Mouse (Mus musculus): ENCODE measurements around the gene Tmc7. TPM values are rescaled to one million over a fixed set of nuclear protein-coding genes. Genes with fewer than 3 reads are reported as not detected.

Gene Tmc7
- polyA plus RNA-seq (2014; fragmentation: Nextera tagmentation; extraction: Ambion mirVana), result 6.9 and 7.6 TPM in 2 replicates

- Histone ChIP-seq H3K9ac (ENCODE audit: low read length) (peak within 1 kb of the TSS; percentile 90), H3K4me2 (ENCODE audit: low read length) (peak within 1 kb of the TSS; percentile 68), H3K27me3 (replicated peaks; ENCODE audit: control insufficient read depth, insufficient read depth, low read length) (no peaks in the 10 kb centered on the region), H3K9me3 (replicated peaks; ENCODE audit: control insufficient read depth, low read length) (no peaks in the 10 kb centered on the region), H3K4me1 (ENCODE audit: control insufficient read depth, insufficient read depth, low read length) (peaks cover 14% of the 10 kb centered on the region), H3K4me3 (ENCODE audit: low read depth, low read length) (peak within 1 kb of the TSS; percentile 65), H3K36me3 (ENCODE audit: control insufficient read depth, insufficient read depth, low read length) (peaks cover 10% of the 10 kb centered on the region; the same call in 1 of the 2 replicates), H3K27ac (ENCODE audit: low read depth, low read length) (peak within 1 kb of the TSS; percentile 77)
- ATAC-seq (peak; percentile 92), DNase-seq (ENCODE audit: low spot score) (peak; percentile 89)
- WGBS, result under 1% methylated on average over 49 of the region's 51 CpGs
Observed at GRCm38 (mm10) chr7:118584257-118584907, at the start of gene Tmc7. Gene Tmc7, minus strand, starts transcription at chr7:118584736.

- 80% methylated on average over 7 of the region's 7 CpGs for WGBS
- no peak overlapping the region for H3K9ac ChIP-seq (ENCODE audit: low read length)
- no peak for ATAC-seq
- no peak overlapping the region for H3K4me2 ChIP-seq (ENCODE audit: low read length)
- H3K4me1 ChIP-seq (ENCODE audit: control insufficient read depth, insufficient read depth, low read length), result no peaks in the 10 kb centered on the region
- H3K36me3 ChIP-seq (ENCODE audit: control insufficient read depth, insufficient read depth, low read length), result no peaks in the 10 kb centered on the region
- no peaks in the 10 kb centered on the region for H3K9me3 ChIP-seq (replicated peaks; ENCODE audit: control insufficient read depth, low read length)
- no peak overlapping the region for H3K4me3 ChIP-seq (ENCODE audit: low read depth, low read length)
- DNase-seq (ENCODE audit: low spot score), result no peak
- H3K27me3 ChIP-seq (replicated peaks; ENCODE audit: control insufficient read depth, insufficient read depth, low read length), result no peaks in the 10 kb centered on the region
- no peak overlapping the region for H3K27ac ChIP-seq (ENCODE audit: low read depth, low read length)
Observed at GRCm38 (mm10) chr7:118633951-118634350, 49.4 kb upstream of the Tmc7 start.

GRCm38 (mm10) chr7:118633094-118633493, 48.6 kb upstream of the Tmc7 start:
- no peaks in the 10 kb centered on the region for H3K36me3 ChIP-seq (ENCODE audit: control insufficient read depth, insufficient read depth, low read length)
- no peak overlapping the region for H3K9ac ChIP-seq (ENCODE audit: low read length)
- H3K27ac ChIP-seq (ENCODE audit: low read depth, low read length), result no peak overlapping the region
- no peak overlapping the region for H3K4me3 ChIP-seq (ENCODE audit: low read depth, low read length)
- ATAC-seq, result no peak
- no peaks in the 10 kb centered on the region for H3K4me1 ChIP-seq (ENCODE audit: control insufficient read depth, insufficient read depth, low read length)
- no peaks in the 10 kb centered on the region for H3K9me3 ChIP-seq (replicated peaks; ENCODE audit: control insufficient read depth, low read length)
- H3K4me2 ChIP-seq (ENCODE audit: low read length), result no peak overlapping the region
- no peak for DNase-seq (ENCODE audit: low spot score)
- WGBS, result 89% methylated on average over 9 of the region's 9 CpGs
- H3K27me3 ChIP-seq (replicated peaks; ENCODE audit: control insufficient read depth, insufficient read depth, low read length), result no peaks in the 10 kb centered on the region

- no peak for ATAC-seq
Observed at GRCm38 (mm10) chr7:118627550-118628298, 43.2 kb upstream of the Tmc7 start.

GRCm38 (mm10) chr7:118621094-118621493, 36.6 kb upstream of the Tmc7 start:
- no peak for DNase-seq (ENCODE audit: low spot score)
- Histone ChIP-seq H3K4me3 (ENCODE audit: low read depth, low read length) (no peak overlapping the region), H3K4me1 (ENCODE audit: control insufficient read depth, insufficient read depth, low read length) (no peaks in the 10 kb centered on the region), H3K27ac (ENCODE audit: low read depth, low read length) (no peak overlapping the region), H3K9me3 (replicated peaks; ENCODE audit: control insufficient read depth, low read length) (no peaks in the 10 kb centered on the region), H3K4me2 (ENCODE audit: low read length) (no peak overlapping the region), H3K27me3 (replicated peaks; ENCODE audit: control insufficient read depth, insufficient read depth, low read length) (no peaks in the 10 kb centered on the region), H3K36me3 (ENCODE audit: control insufficient read depth, insufficient read depth, low read length) (no peaks in the 10 kb centered on the region), H3K9ac (ENCODE audit: low read length) (no peak overlapping the region)
- 78% methylated on average over 6 of the region's 6 CpGs for WGBS
- ATAC-seq, result no peak

More at GRCm38 (mm10) chr7:118627550-118628298, 43.2 kb upstream of the Tmc7 start:
- Histone ChIP-seq H3K4me3 (ENCODE audit: low read depth, low read length) (no peak overlapping the region), H3K4me1 (ENCODE audit: control insufficient read depth, insufficient read depth, low read length) (no peaks in the 10 kb centered on the region), H3K27me3 (replicated peaks; ENCODE audit: control insufficient read depth, insufficient read depth, low read length) (no peaks in the 10 kb centered on the region), H3K9me3 (replicated peaks; ENCODE audit: control insufficient read depth, low read length) (no peaks in the 10 kb centered on the region), H3K36me3 (ENCODE audit: control insufficient read depth, insufficient read depth, low read length) (no peaks in the 10 kb centered on the region), H3K27ac (ENCODE audit: low read depth, low read length) (no peak overlapping the region), H3K9ac (ENCODE audit: low read length) (no peak overlapping the region), H3K4me2 (ENCODE audit: low read length) (no peak overlapping the region)
- no peak for DNase-seq (ENCODE audit: low spot score)
- WGBS, result 83% methylated on average over 13 of the region's 13 CpGs

GRCm38 (mm10) chr7:118620243-118620906, 35.8 kb upstream of the Tmc7 start:
- WGBS, result 98% methylated on average over 7 of the region's 7 CpGs
- Histone ChIP-seq H3K4me1 (ENCODE audit: control insufficient read depth, insufficient read depth, low read length) (no peaks in the 10 kb centered on the region), H3K27ac (ENCODE audit: low read depth, low read length) (no peak overlapping the region), H3K9me3 (replicated peaks; ENCODE audit: control insufficient read depth, low read length) (no peaks in the 10 kb centered on the region), H3K36me3 (ENCODE audit: control insufficient read depth, insufficient read depth, low read length) (no peaks in the 10 kb centered on the region), H3K27me3 (replicated peaks; ENCODE audit: control insufficient read depth, insufficient read depth, low read length) (no peaks in the 10 kb centered on the region), H3K4me3 (ENCODE audit: low read depth, low read length) (no peak overlapping the region), H3K9ac (ENCODE audit: low read length) (no peak overlapping the region), H3K4me2 (ENCODE audit: low read length) (no peak overlapping the region)
- DNase-seq (ENCODE audit: low spot score), result no peak
- ATAC-seq, result no peak

- no peak overlapping the region for H3K4me3 ChIP-seq (ENCODE audit: low read depth, low read length)
- H3K27ac ChIP-seq (ENCODE audit: low read depth, low read length), result no peak overlapping the region
- H3K9me3 ChIP-seq (replicated peaks; ENCODE audit: control insufficient read depth, low read length), result no peaks in the 10 kb centered on the region
- H3K9ac ChIP-seq (ENCODE audit: low read length), result no peak overlapping the region
- H3K27me3 ChIP-seq (replicated peaks; ENCODE audit: control insufficient read depth, insufficient read depth, low read length), result no peaks in the 10 kb centered on the region
- DNase-seq (ENCODE audit: low spot score) (no peak), ATAC-seq (no peak)
- no peaks in the 10 kb centered on the region for H3K36me3 ChIP-seq (ENCODE audit: control insufficient read depth, insufficient read depth, low read length)
- no peak overlapping the region for H3K4me2 ChIP-seq (ENCODE audit: low read length)
- 0 out of 2 replicates have a peak, but pooled peaks cover 2% of the 10 kb centered on the region for H3K4me1 ChIP-seq (ENCODE audit: control insufficient read depth, insufficient read depth, low read length)
- 86% methylated on average over 5 of the region's 5 CpGs for WGBS
Observed at GRCm38 (mm10) chr7:118618104-118618503, 33.6 kb upstream of the Tmc7 start.

GRCm38 (mm10) chr7:118614076-118614475, 29.5 kb upstream of the Tmc7 start:
- ATAC-seq, result no peak
- H3K27ac ChIP-seq (ENCODE audit: low read depth, low read length), result no peak overlapping the region

More at GRCm38 (mm10) chr7:118614076-118614475, 29.5 kb upstream of the Tmc7 start:
- H3K4me2 ChIP-seq (ENCODE audit: low read length), result no peak overlapping the region
- 30% methylated on average over 13 of the region's 13 CpGs for WGBS
- no peak overlapping the region for H3K9ac ChIP-seq (ENCODE audit: low read length)
- no peaks in the 10 kb centered on the region for H3K27me3 ChIP-seq (replicated peaks; ENCODE audit: control insufficient read depth, insufficient read depth, low read length)
- no peak overlapping the region for H3K4me3 ChIP-seq (ENCODE audit: low read depth, low read length)
- H3K4me1 ChIP-seq (ENCODE audit: control insufficient read depth, insufficient read depth, low read length), result 0 out of 2 replicates have a peak, but pooled peaks cover 2% of the 10 kb centered on the region
- H3K9me3 ChIP-seq (replicated peaks; ENCODE audit: control insufficient read depth, low read length), result no peaks in the 10 kb centered on the region
- H3K36me3 ChIP-seq (ENCODE audit: control insufficient read depth, insufficient read depth, low read length), result no peaks in the 10 kb centered on the region
- DNase-seq (ENCODE audit: low spot score), result no peak
